Mouse (Mus musculus) hindbrain, embryonic 11.5 days (tissue): ENCODE measurements around the gene Fbxl14. TPM values are rescaled to one million over a fixed set of nuclear protein-coding genes. Genes with fewer than 3 reads are reported as not detected.

Source experiments
- ATAC-seq: fragments of 200-750 bp; cut with Nextera tagmentation; 2 replicates; pipeline ENCODE4 v1.8.0; 2017; ENCODE audit warnings: mild to moderate bottlenecking, moderate TSS enrichment, moderate library complexity; ENCODE audit not compliant: low FRiP score
- DNase-seq: peaks from one replicate; pipeline ENCODE4 v3.0.0-alpha.2; 2015; ENCODE audit warnings: low spot score
- H3K27ac ChIP-seq: fragments of 300-500 bp; sonication (generic); 2 replicates; pipeline ENCODE4 v1.5.1; 2014; ENCODE audit warnings: mild to moderate bottlenecking, low read depth, low read length
- H3K27me3 ChIP-seq: fragments of 300-500 bp; sonication (generic); 2 replicates; pipeline ENCODE4 v1.6.1; 2014; ENCODE audit warnings: mild to moderate bottlenecking, low read length, moderate library complexity, mixed read lengths; ENCODE audit not compliant: control insufficient read depth, insufficient read depth
- H3K36me3 ChIP-seq: fragments of 300-500 bp; sonication (generic); 2 replicates; pipeline ENCODE4 v1.6.1; 2014; ENCODE audit warnings: mild to moderate bottlenecking, low read length, moderate library complexity, mixed read lengths; ENCODE audit not compliant: control insufficient read depth, insufficient read depth
- H3K4me1 ChIP-seq: fragments of 300-500 bp; sonication (generic); replicated peaks from 2 replicates; pipeline ENCODE4 v1.6.1; 2014; ENCODE audit warnings: low read length, mixed read lengths; ENCODE audit not compliant: control insufficient read depth, insufficient read depth
- H3K4me2 ChIP-seq: fragments of 300-500 bp; sonication (generic); replicated peaks from 2 replicates; pipeline ENCODE4 v1.6.1; 2014; ENCODE audit warnings: mild to moderate bottlenecking, low read depth, low read length
- H3K4me3 ChIP-seq: fragments of 300-500 bp; sonication (generic); 2 replicates; pipeline ENCODE4 v1.5.1; 2014; ENCODE audit warnings: low read depth, low read length
- H3K9ac ChIP-seq: fragments of 300-500 bp; sonication (generic); 2 replicates; pipeline ENCODE4 v1.6.1; 2014; ENCODE audit warnings: low read depth, low read length
- H3K9me3 ChIP-seq: fragments of 300-500 bp; sonication (generic); 2 replicates; pipeline ENCODE4 v1.6.1; 2016; ENCODE audit warnings: low read length; ENCODE audit not compliant: control insufficient read depth
- WGBS: fragments of 180-500 bp; shearing (Covaris S2); extraction: QIAGEN DNeasy Blood & Tissue Kit; methylation state at CpG from one replicate; pipeline ENCODE4 v1.1.7; 2014; 5-methylcytosine and 5-hydroxymethylcytosine counted together
- polyA plus RNA-seq: library from polyadenylated mRNA; unstranded; fragments of >200 nt; fragmentation: Nextera tagmentation; extraction: Ambion mirVana; gene quantifications from 2 replicates; pipeline ENCODE4 v1.2.1, GENCODE M21; 2014

Gene Fbxl14
- polyA plus RNA-seq, 1 experiment from 2014 or later = 7.0 TPM

DNA sequence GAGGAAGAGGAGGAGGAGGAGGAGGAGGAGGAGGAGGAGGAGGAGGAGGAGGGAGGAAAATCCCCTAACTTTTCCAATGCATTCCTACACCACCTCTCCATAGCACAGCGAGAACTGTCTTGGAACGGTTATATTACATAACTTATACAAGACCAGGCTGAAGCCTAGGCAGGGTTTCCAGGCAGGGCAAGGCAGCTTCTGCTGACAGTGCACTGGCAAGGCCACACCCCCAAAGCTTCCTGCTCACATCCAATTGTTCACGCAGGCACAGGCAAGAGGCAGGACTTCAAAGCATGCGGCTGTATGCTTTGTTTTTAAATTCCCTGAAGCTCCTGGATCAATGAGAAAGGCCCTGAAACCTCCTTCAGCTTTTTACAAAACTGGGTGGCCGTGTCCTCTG is 19.8 kb downstream of the Fbxl14 start:
- Histone ChIP-seq H3K4me1 (no peaks in the 10 kb centered on the region), H3K27me3 (no peaks in the 10 kb centered on the region), H3K4me3 (no peak overlapping the region), H3K4me2 (no peak overlapping the region), H3K9me3 (no peaks in the 10 kb centered on the region), H3K9ac (no peak overlapping the region), H3K27ac (no peak overlapping the region), H3K36me3 (no peaks in the 10 kb centered on the region)
- ATAC-seq (no peak), DNase-seq (peak; percentile 38)
- 19% methylated on average over 5 of the region's 5 CpGs for WGBS

DNA sequence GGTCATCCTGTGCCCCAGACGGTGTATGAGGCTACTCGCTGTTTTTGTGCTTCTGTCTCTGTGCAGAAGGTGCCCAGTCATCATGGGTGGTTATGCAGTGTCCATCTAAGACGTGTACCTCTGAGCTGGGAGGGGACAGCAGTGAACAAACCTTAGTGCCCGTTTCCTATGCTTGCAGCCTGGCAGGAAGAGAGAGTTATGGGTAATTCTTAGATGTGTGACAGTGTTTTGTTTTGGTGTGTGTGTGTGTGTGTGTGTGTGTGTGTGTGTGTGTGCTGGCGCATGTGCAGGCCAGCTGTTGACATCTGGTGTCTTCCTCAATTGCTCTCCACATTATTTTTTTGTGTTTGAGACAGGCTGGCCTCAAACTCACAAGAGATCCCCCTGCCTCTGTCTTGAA is 20.6 kb downstream of the Fbxl14 start:
- no peaks in the 10 kb centered on the region for H3K4me1 ChIP-seq
- H3K4me2 ChIP-seq = no peak overlapping the region
- no peak overlapping the region for H3K27ac ChIP-seq
- no peak overlapping the region for H3K9ac ChIP-seq
- H3K27me3 ChIP-seq = no peaks in the 10 kb centered on the region
- WGBS = 68% methylated on average over 5 of the region's 5 CpGs
- H3K4me3 ChIP-seq = no peak overlapping the region
- ATAC-seq = no peak
- H3K9me3 ChIP-seq = no peaks in the 10 kb centered on the region
- DNase-seq = no peak
- no peaks in the 10 kb centered on the region for H3K36me3 ChIP-seq

DNA sequence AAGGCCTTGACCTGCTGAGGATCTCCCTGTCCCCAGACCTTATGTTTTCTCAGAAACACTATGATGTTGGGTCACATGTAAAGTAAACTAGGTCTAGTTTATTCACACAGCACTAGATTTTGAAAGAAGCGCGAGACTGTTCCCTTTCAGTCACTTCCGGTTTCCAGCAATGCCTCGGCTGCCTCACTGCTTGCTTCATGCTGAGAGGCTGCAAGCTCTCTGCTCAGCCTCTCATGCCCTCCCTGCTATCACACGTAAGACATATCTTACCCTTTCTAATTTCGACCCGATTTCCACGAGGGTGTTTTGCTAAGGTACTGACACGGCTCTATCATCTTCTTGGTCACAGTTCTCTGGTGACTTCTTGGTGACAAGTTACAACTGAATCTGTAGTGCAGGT is 22.6 kb downstream of the Fbxl14 start:
- no peaks in the 10 kb centered on the region for H3K27me3 ChIP-seq
- no peaks in the 10 kb centered on the region for H3K4me1 ChIP-seq
- H3K4me2 ChIP-seq = no peak overlapping the region
- WGBS = 53% methylated on average over 9 of the region's 9 CpGs
- H3K9me3 ChIP-seq = no peaks in the 10 kb centered on the region
- no peak for ATAC-seq
- H3K4me3 ChIP-seq = no peak overlapping the region
- H3K27ac ChIP-seq = no peak overlapping the region
- no peak for DNase-seq
- H3K9ac ChIP-seq = no peak overlapping the region
- no peaks in the 10 kb centered on the region for H3K36me3 ChIP-seq

DNA sequence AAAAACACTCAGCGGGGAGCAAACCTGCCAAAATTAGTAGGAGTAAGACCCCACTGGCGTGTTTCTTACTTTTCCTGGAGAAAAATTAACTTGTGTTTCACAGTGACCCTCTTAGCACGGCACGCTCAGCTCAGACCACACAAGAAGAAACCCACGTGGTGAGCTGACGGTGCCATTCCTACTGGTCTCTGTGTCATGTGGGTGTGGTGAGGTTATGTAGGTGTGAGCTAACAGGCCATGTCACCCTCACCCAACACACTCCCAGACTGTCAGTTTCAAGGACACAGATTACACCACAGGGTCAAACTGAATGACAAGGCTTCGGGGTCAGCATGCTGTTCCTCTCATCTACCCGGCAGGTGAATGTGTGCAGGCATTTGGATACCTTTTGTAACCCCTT is 25.3 kb downstream of the Fbxl14 start:
- WGBS = 78% methylated on average over 8 of the region's 8 CpGs
- DNase-seq (no peak), ATAC-seq (no peak)
- H3K27me3 ChIP-seq = no peaks in the 10 kb centered on the region
- no peak overlapping the region for H3K4me2 ChIP-seq
- H3K9me3 ChIP-seq = no peaks in the 10 kb centered on the region
- no peaks in the 10 kb centered on the region for H3K4me1 ChIP-seq
- no peak overlapping the region for H3K27ac ChIP-seq
- H3K4me3 ChIP-seq = no peak overlapping the region
- no peak overlapping the region for H3K9ac ChIP-seq
- no peaks in the 10 kb centered on the region for H3K36me3 ChIP-seq

DNA sequence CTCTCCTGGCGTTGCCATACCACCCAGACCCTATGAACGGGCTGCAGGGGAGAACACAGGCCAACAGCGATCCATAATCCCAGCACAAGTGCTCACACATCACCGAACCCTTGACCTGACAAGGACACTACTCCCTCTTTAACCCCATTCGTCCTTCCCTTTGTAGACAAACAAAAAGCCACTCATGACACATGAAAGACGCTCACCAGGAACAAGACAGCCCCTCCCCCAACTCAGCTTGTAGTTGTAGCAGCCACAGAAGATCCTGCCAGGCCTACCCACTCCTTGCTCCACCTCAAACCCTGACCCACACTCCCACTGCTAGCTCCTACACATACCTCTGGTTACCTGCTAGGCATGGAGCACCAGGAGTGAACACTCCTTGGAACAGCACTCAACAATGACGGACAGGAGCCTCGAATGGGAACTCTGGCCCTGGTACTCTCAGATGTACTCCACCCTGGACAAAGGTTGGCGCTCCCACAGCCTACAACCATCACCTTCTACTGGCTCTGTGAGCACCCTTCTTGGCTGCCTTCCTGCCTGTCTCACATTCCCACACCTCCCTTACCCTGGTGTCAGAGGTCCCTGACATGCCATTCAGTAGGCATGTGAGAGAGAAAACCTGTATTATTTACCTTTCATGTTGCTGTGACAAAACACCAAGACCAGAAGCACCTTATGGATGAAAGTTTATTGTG is 26.2 kb downstream of the Fbxl14 start:
- Histone ChIP-seq H3K36me3 (no peaks in the 10 kb centered on the region), H3K27ac (no peak overlapping the region), H3K9me3 (no peaks in the 10 kb centered on the region), H3K4me2 (no peak overlapping the region), H3K27me3 (no peaks in the 10 kb centered on the region), H3K4me3 (no peak overlapping the region), H3K9ac (no peak overlapping the region), H3K4me1 (no peaks in the 10 kb centered on the region)
- 61% methylated on average over 9 of the region's 9 CpGs for WGBS
- no peak for DNase-seq
- ATAC-seq = no peak

DNA sequence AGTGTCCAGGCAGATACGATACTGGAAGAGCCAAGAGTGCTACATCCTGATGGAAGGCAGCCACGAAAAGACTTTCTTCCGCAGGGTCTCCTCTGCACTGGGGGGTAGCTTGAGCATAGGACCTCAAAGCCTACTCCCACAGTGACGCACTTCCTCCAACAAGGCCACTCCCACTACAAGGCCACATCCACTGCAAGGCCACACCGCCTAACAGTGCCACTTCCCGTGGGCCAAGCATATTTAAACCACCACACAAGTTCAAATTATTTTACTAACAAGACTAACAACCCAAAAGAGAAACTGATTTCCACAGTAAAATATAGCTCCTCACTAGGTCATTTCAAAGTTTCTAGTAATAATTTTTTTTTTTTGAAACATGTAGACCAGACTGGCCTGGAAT is 28.8 kb downstream of the Fbxl14 start:
- H3K4me2 ChIP-seq = no peak overlapping the region
- no peaks in the 10 kb centered on the region for H3K27me3 ChIP-seq
- H3K4me3 ChIP-seq = no peak overlapping the region
- no peak for ATAC-seq
- no peaks in the 10 kb centered on the region for H3K4me1 ChIP-seq
- no peak overlapping the region for H3K9ac ChIP-seq
- no peaks in the 10 kb centered on the region for H3K9me3 ChIP-seq
- no peaks in the 10 kb centered on the region for H3K36me3 ChIP-seq
- DNase-seq = no peak
- H3K27ac ChIP-seq = no peak overlapping the region
- 94% methylated on average over 6 of the region's 6 CpGs for WGBS

DNA sequence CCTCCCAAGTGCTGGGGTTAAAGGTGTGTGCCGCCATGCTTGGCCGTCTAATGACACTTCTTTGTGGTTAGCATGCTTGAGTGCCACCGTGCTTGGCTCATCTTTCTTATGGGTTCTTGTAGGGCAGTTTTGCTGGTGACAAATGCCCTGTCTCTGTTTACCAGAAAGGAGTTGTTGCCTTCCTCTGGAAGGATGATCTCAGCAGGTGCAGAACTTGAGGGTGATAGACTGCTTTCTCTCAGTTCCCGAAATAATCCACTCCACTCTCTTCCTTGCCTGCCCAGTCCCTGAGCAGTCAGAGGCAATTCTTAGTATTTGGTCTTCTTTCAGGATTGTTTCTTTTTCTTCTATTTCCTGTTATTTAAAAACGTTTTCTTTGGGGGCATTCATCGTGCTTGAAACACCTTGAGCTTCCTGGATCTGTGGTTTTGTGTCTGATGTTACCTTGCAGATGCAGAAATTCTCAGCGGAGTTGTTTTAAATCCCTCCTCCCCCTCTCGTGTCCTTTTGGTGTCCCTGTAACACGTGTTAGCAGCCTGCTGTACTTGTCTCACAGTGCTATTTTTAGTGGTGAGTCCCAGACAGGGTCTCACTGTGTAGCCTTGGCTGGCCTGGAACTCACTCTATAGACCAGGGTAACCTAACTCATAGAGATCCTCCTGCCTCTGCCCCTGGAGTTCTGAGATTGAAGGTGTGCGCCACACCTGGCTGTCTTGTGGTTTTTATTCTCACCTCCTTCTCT is 29.3 kb downstream of the Fbxl14 start:
- no peaks in the 10 kb centered on the region for H3K4me1 ChIP-seq
- no peak for ATAC-seq
- WGBS = 81% methylated on average over 10 of the region's 10 CpGs

DNA sequence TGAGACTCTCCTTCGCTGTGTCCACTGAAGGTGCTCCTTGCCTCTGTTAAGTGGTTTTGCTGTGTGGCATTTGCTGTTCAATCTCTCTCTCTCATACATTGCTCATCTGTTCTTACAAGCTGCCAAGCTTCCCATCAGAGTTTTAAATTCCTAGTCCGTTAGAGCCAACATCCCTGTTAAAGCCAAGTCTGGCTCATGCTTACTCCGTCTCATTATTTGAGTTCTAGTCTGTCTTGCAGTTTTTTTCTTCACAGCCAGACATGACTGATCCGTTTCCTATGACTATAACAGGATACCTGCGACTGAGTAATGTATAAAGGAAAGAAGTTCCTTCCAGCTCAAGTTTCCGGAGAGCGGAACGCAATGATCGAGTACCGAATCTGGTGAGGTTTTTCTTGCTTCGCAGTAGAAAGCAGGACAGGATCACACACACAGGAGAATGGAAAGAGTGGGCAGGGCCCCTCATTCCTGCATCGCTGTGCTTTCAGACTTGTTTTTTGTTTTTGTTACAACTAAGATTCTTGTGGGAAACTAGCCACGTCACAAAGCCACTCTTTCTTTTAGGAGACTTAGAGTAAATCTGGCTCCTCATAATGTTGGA is 30.1 kb downstream of the Fbxl14 start:
- Histone ChIP-seq H3K9me3 (no peaks in the 10 kb centered on the region), H3K9ac (no peak overlapping the region), H3K4me2 (no peak overlapping the region), H3K27me3 (no peaks in the 10 kb centered on the region), H3K36me3 (no peaks in the 10 kb centered on the region), H3K4me3 (no peak overlapping the region), H3K4me1 (no peaks in the 10 kb centered on the region), H3K27ac (no peak overlapping the region)
- DNase-seq (no peak), ATAC-seq (no peak)
- WGBS = 92% methylated on average over 13 of the region's 13 CpGs

More for the DNA sequence above, 29.3 kb downstream of the Fbxl14 start:
- Histone ChIP-seq H3K4me3 (no peak overlapping the region), H3K27ac (no peak overlapping the region), H3K36me3 (no peaks in the 10 kb centered on the region), H3K27me3 (no peaks in the 10 kb centered on the region), H3K4me2 (no peak overlapping the region), H3K9me3 (no peaks in the 10 kb centered on the region), H3K9ac (no peak overlapping the region)
- DNase-seq = no peak

DNA sequence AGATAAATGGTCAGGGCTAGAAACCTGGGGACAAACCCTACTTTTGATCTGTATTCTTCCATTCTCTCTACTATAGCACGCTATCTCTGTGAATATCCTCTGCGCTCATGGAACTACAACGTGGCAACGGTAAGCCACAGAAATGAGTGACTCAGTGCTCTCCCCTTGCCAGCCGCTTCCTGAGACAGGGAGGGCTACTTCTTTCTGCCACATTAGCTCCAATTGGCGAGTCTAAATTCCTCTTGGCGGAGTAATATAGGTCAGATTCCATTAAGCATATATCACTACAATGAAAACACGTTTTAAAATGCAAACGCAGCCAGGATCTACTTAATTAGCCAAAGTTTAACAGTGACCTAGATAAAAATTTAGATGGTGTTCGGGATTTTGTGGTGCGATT is 33.2 kb downstream of the Fbxl14 start:
- no peak overlapping the region for H3K27ac ChIP-seq
- H3K36me3 ChIP-seq = no peaks in the 10 kb centered on the region
- H3K4me3 ChIP-seq = no peak overlapping the region
- ATAC-seq = no peak
- no peak for DNase-seq
- no peak overlapping the region for H3K9ac ChIP-seq
- H3K4me2 ChIP-seq = no peak overlapping the region
- no peaks in the 10 kb centered on the region for H3K9me3 ChIP-seq
- H3K4me1 ChIP-seq = no peaks in the 10 kb centered on the region
- H3K27me3 ChIP-seq = no peaks in the 10 kb centered on the region
- 92% methylated on average over 11 of the region's 11 CpGs for WGBS
